Mouse (Mus musculus) lung, embryonic 16.5 days (tissue): ENCODE measurements at regions not wholly inside any gene's neighbourhood (a gene's known extent, or its start where the extent isn't known, plus 50 kb on each side); places are given as distances from the start of the nearest gene placed in this dataset.

Experiments used
- ATAC-seq: fragments of 200-750 bp; cut with Nextera tagmentation; 2 replicates; pipeline ENCODE4 v1.8.0; 2017; ENCODE audit warnings: low read depth, mild to moderate bottlenecking, moderate library complexity
- H3K27ac ChIP-seq: fragments of 300-500 bp; sonication (generic); 2 replicates; pipeline ENCODE4 v1.5.1; 2014; ENCODE audit warnings: mild to moderate bottlenecking, control low read depth, low read length
- H3K27me3 ChIP-seq: fragments of 300-500 bp; sonication (generic); 2 replicates; pipeline ENCODE4 v1.6.1; 2014; ENCODE audit warnings: low read depth, low read length, mixed read lengths; ENCODE audit not compliant: control insufficient read depth, insufficient read depth
- H3K36me3 ChIP-seq: fragments of 300-500 bp; sonication (generic); 2 replicates; pipeline ENCODE4 v1.6.1; 2014; ENCODE audit warnings: low read length; ENCODE audit not compliant: control insufficient read depth, insufficient read depth
- H3K4me1 ChIP-seq: fragments of 300-500 bp; sonication (generic); replicated peaks from 2 replicates; pipeline ENCODE4 v1.6.1; 2014; ENCODE audit warnings: low read length, mixed read lengths; ENCODE audit not compliant: control insufficient read depth, insufficient read depth
- H3K4me2 ChIP-seq: fragments of 300-500 bp; sonication (generic); 2 replicates; pipeline ENCODE4 v1.6.1; 2014; ENCODE audit warnings: low read depth, low read length, control low read depth
- H3K4me3 ChIP-seq: fragments of 300-500 bp; sonication (generic); 2 replicates; pipeline ENCODE4 v1.5.1; 2014; ENCODE audit warnings: mild to moderate bottlenecking, low read length, control low read depth
- H3K9ac ChIP-seq: fragments of 300-500 bp; sonication (generic); 2 replicates; pipeline ENCODE4 v1.6.1; 2014; ENCODE audit warnings: low read length, control low read depth
- H3K9me3 ChIP-seq: fragments of 300-500 bp; sonication (generic); 2 replicates; pipeline ENCODE4 v1.6.1; 2016; ENCODE audit warnings: low read length; ENCODE audit not compliant: control insufficient read depth
- WGBS: fragments of 180-500 bp; shearing (Covaris S2); extraction: QIAGEN DNeasy Blood & Tissue Kit; methylation state at CpG from one replicate; pipeline ENCODE4 v1.1.7; 2014; 5-methylcytosine and 5-hydroxymethylcytosine counted together

DNA sequence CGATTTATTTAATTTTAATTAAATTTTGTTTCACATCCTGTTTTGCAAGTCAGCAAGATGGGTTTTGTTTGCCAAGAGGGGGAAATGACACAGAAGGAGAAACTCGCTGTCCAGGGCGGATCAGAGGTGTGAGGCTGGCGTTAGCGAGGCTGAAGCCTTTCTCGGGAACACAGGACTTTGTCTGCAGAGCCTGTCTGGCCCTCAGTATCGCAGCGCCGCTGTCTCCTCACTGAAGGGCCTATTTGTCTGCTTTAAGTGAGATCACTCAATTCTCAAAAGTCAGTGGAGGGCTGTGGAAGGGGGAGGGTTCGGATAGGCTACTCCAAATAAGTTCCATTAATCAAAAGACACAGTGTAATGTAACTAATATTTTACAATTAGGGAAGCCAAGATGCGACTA, 430.8 kb downstream of the Zfp536 start:
- Histone ChIP-seq H3K27ac (no peak overlapping the region), H3K36me3 (no peaks in the 10 kb centered on the region), H3K9me3 (no peaks in the 10 kb centered on the region), H3K4me1 (peaks cover 10% of the 10 kb centered on the region), H3K27me3 (no peaks in the 10 kb centered on the region; the same call in 1 of the 2 replicates), H3K4me2 (peak overlapping the region; percentile 78), H3K4me3 (peak overlapping the region; percentile 40), H3K9ac (0 out of 2 replicates have a peak overlapping the region, but pooled peaks have one; percentile 6)
- peak; percentile 18; the same call in 1 of the 2 replicates for ATAC-seq
- 15% methylated on average over 11 of the region's 11 CpGs for WGBS

DNA sequence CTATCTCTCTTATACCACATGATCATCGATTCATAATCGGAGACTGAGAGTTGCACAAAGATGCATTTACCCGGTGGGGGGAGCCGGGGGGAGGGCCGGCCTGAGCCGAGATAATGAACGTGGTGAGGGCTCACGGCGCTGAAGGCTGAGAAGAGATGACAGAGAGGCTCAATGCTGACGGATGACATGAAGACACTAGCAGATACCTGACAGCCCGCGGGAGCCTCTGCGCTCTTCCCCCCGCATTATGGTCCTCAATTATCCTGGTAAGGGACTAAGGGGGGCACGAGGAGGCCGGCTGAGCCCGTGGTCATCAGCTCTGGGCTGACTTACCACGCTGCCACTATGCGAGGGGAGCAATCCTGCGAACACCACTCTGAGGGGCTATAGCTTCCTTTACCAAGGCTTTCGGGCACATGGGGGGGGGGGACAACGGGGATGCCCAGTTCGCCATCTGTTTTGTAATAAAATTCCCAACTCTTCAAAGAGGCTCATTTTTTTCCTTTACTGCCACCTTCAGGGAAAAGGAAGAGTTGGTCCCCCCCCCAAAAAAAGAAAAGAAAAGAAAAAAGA, 430.3 kb downstream of the Zfp536 start:
- WGBS = 12% methylated on average over 23 of the region's 23 CpGs
- H3K4me2 ChIP-seq = peak overlapping the region; percentile 78
- H3K9ac ChIP-seq = peak overlapping the region; percentile 39; the same call in 1 of the 2 replicates
- ATAC-seq = no peak
- peaks cover 8% of the 10 kb centered on the region for H3K4me1 ChIP-seq
- H3K9me3 ChIP-seq = no peaks in the 10 kb centered on the region
- peak overlapping the region; percentile 40 for H3K4me3 ChIP-seq
- H3K27me3 ChIP-seq = no peaks in the 10 kb centered on the region
- no peak overlapping the region for H3K27ac ChIP-seq
- no peaks in the 10 kb centered on the region for H3K36me3 ChIP-seq

DNA sequence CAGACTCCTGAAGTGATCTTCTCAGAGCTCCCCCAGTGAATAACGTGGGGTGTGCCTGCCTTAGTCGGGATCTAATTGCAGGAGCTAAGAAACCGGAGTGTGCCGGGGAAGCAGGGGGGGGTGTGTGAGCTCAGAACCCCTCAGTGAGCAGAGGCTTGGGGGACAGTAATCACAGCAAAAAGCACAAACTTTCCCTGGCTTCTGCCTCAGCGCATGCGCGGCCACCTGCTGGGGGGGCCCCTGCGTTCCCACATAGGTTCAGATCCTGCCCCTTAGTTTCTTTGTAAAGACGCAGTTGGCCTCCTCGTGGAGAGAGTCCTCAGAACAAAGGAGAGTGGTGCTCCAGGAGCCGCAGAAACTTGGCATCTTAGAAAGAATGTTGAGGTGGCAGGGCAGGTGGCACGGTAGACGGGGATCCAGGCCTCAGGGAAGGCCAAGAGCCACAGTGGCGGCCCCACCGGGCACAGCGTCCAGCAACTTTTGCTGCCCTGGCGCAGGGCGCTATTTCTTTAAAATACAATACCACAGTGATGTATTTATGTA, 429.7 kb downstream of the Zfp536 start:
- peak overlapping the region; percentile 44; the same call in 1 of the 2 replicates for H3K9ac ChIP-seq
- H3K27ac ChIP-seq = no peak overlapping the region
- no peaks in the 10 kb centered on the region for H3K27me3 ChIP-seq
- H3K4me3 ChIP-seq = no peak overlapping the region
- 30% methylated on average over 18 of the region's 18 CpGs for WGBS
- no peaks in the 10 kb centered on the region for H3K36me3 ChIP-seq
- peak; percentile 46 for ATAC-seq
- H3K9me3 ChIP-seq = no peaks in the 10 kb centered on the region
- H3K4me1 ChIP-seq = peaks cover 8% of the 10 kb centered on the region
- peak overlapping the region; percentile 78 for H3K4me2 ChIP-seq

DNA sequence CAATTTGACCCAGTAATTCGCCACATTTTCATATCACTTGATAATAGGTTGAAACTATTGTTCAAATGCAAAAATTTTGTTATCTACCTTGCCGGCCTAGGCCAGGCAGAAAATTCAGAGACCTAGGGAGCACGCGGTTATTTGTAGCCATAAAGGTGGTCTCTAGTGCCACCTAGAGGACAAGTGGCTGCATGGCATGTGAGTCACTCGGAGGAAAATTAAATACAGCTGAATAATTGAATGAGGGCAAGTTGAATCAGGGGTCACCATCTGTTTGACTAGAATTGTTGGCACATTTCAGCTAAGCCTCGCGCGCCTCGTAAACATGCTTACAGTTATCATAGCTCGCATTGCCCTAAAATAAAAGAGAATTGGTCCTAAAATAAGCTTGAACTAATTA, 427.4 kb downstream of the Zfp536 start:
- no peak overlapping the region for H3K4me3 ChIP-seq
- H3K36me3 ChIP-seq = no peaks in the 10 kb centered on the region
- H3K27me3 ChIP-seq = no peaks in the 10 kb centered on the region
- peak; percentile 60; the same call in 1 of the 2 replicates for ATAC-seq
- peaks cover 8% of the 10 kb centered on the region for H3K4me1 ChIP-seq
- 1% methylated on average over 10 of the region's 10 CpGs for WGBS
- H3K9me3 ChIP-seq = no peaks in the 10 kb centered on the region
- no peak overlapping the region for H3K4me2 ChIP-seq
- H3K27ac ChIP-seq = no peak overlapping the region
- no peak overlapping the region for H3K9ac ChIP-seq

GRCm38 (mm10) chr7:37357647-37358395, 415.6 kb downstream of the Zfp536 start:
- no peak overlapping the region for H3K27ac ChIP-seq
- peak; percentile 51 for ATAC-seq

GRCm38 (mm10) chr7:37358492-37358891, 414.9 kb downstream of the Zfp536 start:
- H3K27ac ChIP-seq = no peak overlapping the region
- H3K36me3 ChIP-seq = no peaks in the 10 kb centered on the region
- no peaks in the 10 kb centered on the region for H3K9me3 ChIP-seq
- no peak for ATAC-seq
- H3K4me2 ChIP-seq = no peak overlapping the region
- H3K4me1 ChIP-seq = peaks cover 18% of the 10 kb centered on the region
- no peaks in the 10 kb centered on the region; the same call in 1 of the 2 replicates for H3K27me3 ChIP-seq
- WGBS = 64% methylated on average over 4 of the region's 4 CpGs
- H3K4me3 ChIP-seq = no peak overlapping the region
- H3K9ac ChIP-seq = no peak overlapping the region

More at GRCm38 (mm10) chr7:37357647-37358395, 415.6 kb downstream of the Zfp536 start:
- H3K27me3 ChIP-seq = no peaks in the 10 kb centered on the region; the same call in 1 of the 2 replicates
- H3K4me3 ChIP-seq = peak overlapping the region; percentile 24; the same call in 1 of the 2 replicates
- H3K4me1 ChIP-seq = peaks cover 13% of the 10 kb centered on the region
- H3K4me2 ChIP-seq = peak overlapping the region; percentile 43
- H3K9ac ChIP-seq = peak overlapping the region; percentile 51; the same call in 1 of the 2 replicates
- no peaks in the 10 kb centered on the region for H3K9me3 ChIP-seq
- 18% methylated on average over 17 of the region's 21 CpGs for whole genome bisulfite sequencing
- H3K36me3 ChIP-seq = no peaks in the 10 kb centered on the region

GRCm38 (mm10) chr7:37359473-37359872, 414.0 kb downstream of the Zfp536 start:
- no peak for ATAC-seq
- Histone ChIP-seq H3K36me3 (no peaks in the 10 kb centered on the region), H3K27me3 (no peaks in the 10 kb centered on the region; the same call in 1 of the 2 replicates), H3K9me3 (no peaks in the 10 kb centered on the region), H3K4me3 (no peak overlapping the region), H3K4me2 (no peak overlapping the region), H3K27ac (no peak overlapping the region), H3K9ac (no peak overlapping the region), H3K4me1 (peaks cover 28% of the 10 kb centered on the region)
- WGBS = 83% methylated on average over 8 of the region's 8 CpGs

DNA sequence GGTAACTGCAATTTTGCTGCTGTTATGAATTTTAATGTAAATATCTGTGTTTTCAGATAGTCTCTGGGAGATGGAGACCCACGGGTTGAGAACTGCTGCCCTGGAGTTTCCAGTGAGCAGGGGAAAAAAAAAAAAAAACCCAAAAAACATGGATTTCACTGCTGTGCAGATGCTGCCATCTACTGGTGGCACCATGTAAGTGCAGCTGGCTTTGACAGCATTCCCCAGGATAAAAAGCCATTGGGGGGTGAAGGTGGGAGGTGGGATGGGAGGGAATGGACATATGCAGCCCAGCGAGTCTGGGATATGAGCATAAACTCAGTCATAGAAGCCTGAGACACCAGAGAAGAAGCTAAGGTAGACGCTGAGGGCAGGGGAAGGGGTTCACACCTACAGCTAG, 413.3 kb downstream of the Zfp536 start:
- no peak for ATAC-seq
- WGBS = 6% methylated on average over 3 of the region's 3 CpGs
- Histone ChIP-seq H3K4me1 (peaks cover 28% of the 10 kb centered on the region), H3K27me3 (no peaks in the 10 kb centered on the region; the same call in 1 of the 2 replicates), H3K27ac (no peak overlapping the region), H3K9me3 (no peaks in the 10 kb centered on the region), H3K36me3 (no peaks in the 10 kb centered on the region), H3K4me2 (no peak overlapping the region), H3K4me3 (no peak overlapping the region), H3K9ac (no peak overlapping the region)

- H3K4me2 ChIP-seq = peak overlapping the region; percentile 79
- no peaks in the 10 kb centered on the region for H3K9me3 ChIP-seq
- peak overlapping the region; percentile 50 for H3K4me3 ChIP-seq
- peak; percentile 53 for ATAC-seq
- WGBS = 2% methylated on average over 16 of the region's 16 CpGs
- H3K9ac ChIP-seq = peak overlapping the region; percentile 71
- peak overlapping the region; percentile 89 for H3K27ac ChIP-seq
- peaks cover 31% of the 10 kb centered on the region for H3K4me1 ChIP-seq
- H3K27me3 ChIP-seq = no peaks in the 10 kb centered on the region; the same call in 1 of the 2 replicates
- H3K36me3 ChIP-seq = no peaks in the 10 kb centered on the region
These were observed 411.5 kb downstream of the Zfp536 start for GRCm38 (mm10) chr7:37361802-37362441.
